Mouse (Mus musculus): ENCODE data around the gene Odf2. TPM values are rescaled to one million over a fixed set of nuclear protein-coding genes. Genes with fewer than 3 reads are reported as not detected.
"Not testable (repeated sequence)": the region's sequence is repeated elsewhere in the genome, so short reads cannot be mapped to it uniquely, and the experiment has no call there.

Gene Odf2
- polyA plus RNA-seq, 1 experiment from 2014 or later = 89.2 TPM

DNA sequence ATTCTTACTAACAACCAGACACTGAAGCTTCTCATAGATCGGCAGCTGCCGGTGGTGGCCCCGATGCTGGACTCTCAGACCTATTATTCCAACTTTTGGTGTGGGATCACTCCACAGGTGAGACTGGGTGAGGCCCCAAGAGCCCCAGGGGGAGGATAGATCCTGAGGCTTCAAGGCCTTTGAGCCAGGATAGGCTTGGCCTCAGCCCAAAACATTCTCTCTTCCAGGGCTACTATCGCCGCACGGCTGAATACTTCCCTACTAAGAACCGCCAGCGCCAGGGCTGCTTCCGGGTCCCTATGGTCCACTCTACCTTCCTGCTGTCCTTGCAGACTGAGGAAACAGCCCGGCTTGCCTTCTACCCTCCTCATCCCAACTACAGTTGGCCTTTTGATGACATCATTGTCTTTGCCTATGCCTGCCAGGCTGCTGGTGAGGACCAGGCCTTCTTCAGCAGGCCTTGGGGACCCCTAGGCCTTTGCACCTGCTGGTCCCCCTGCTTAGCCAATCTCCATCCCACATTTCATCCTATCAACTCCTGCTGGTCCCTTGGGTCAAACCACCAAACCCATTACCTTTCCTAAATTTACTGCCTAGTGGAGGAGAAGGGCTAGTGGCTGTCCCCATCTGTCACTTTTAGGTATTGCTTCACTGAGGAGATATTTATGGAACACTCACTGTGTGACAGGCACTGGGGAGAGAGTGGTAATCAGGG, 16.3 kb upstream of the Odf2 start:
- 91% methylated on average over 10 of the region's 10 CpGs for WGBS
- Histone ChIP-seq H3K4me2 (replicated peaks) (no peak overlapping the region), H3K36me3 (no peaks in the 10 kb centered on the region), H3K27ac (no peak overlapping the region), H3K27me3 (no peaks in the 10 kb centered on the region), H3K9ac (no peak overlapping the region), H3K4me3 (no peak overlapping the region), H3K4me1 (peaks cover 8% of the 10 kb centered on the region), H3K9me3 (no peaks in the 10 kb centered on the region)
- no peak for ATAC-seq (ENCODE audit: insufficient number of reproducible peaks, insufficient read depth, low FRiP score, low TSS enrichment)

DNA sequence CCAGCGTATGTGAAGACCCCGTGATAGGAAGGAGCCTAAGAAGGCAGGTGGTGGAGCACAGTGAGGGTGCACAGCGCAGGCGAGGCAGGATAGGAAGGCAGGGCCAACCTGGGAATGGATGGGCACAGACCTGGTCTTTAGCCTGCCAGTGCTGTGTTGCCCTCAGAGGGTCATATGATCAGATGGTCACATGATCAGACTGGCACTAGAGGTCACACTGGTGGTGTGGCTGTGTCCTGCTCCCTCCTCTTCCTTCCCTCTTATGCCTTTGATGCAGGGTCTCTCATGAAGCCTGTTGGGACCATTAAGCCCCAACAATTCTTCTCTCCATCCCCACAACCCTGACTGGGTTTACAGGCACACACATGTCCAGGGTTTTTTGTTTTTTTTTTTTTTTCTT, 15.2 kb upstream of the Odf2 start:
- H3K9ac ChIP-seq = no peak overlapping the region
- H3K27me3 ChIP-seq = no peaks in the 10 kb centered on the region
- no peak overlapping the region for H3K4me2 ChIP-seq (replicated peaks)
- no peak overlapping the region for H3K27ac ChIP-seq
- no peaks in the 10 kb centered on the region for H3K36me3 ChIP-seq
- 85% methylated on average over 4 of the region's 4 CpGs for WGBS
- no peak for ATAC-seq (ENCODE audit: insufficient number of reproducible peaks, insufficient read depth, low FRiP score, low TSS enrichment)
- no peaks in the 10 kb centered on the region for H3K9me3 ChIP-seq
- H3K4me3 ChIP-seq = no peak overlapping the region
- H3K4me1 ChIP-seq = peaks cover 8% of the 10 kb centered on the region

DNA sequence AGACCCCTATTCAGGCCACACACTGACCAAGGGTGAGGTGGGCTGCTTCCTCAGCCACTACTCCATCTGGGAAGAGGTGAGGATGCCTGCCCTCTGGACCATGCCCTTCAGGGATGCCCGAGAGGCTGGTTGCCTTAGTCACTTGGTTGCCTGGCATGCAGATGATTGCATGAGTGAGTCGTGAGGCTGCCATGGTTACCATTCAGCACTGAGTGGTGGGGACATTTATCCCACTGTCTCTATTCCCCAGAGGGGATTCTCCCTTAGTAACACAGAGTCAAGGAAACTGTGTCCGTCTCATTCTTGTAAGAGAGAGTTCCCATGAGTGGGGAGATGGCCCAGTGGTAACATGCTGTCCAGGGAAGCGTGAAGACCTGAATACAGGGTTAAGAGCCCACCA, 11.0 kb upstream of the Odf2 start:
- Histone ChIP-seq H3K27ac (no peak overlapping the region), H3K9me3 (no peaks in the 10 kb centered on the region), H3K36me3 (0 out of 2 replicates have a peak, but pooled peaks cover 5% of the 10 kb centered on the region), H3K9ac (no peak overlapping the region), H3K4me1 (no peaks in the 10 kb centered on the region), H3K4me2 (replicated peaks) (no peak overlapping the region), H3K4me3 (no peak overlapping the region), H3K27me3 (no peaks in the 10 kb centered on the region)
- ATAC-seq (ENCODE audit: insufficient number of reproducible peaks, insufficient read depth, low FRiP score, low TSS enrichment) = no peak
- 82% methylated on average over 4 of the region's 4 CpGs for WGBS

DNA sequence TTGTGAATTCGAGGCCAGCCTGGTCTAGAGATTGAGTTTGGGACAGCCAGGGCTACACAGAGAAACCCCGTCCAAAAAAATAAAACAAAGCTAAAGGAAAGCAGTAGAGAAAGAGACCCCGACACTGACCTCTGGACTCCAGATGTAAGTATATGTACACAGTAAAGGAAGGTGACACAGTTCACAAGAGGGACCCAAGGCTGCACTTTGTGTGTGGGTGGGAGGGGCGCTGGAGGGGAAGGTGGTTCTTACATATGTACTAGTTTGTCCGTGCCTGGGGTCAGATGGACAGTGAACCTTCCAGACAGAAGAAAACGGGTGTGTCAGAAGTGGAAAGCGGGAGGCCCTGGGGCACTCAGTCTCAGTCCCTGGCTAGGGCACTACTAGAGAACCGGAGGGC, 9.8 kb upstream of the Odf2 start:
- H3K4me2 ChIP-seq (replicated peaks) = no peak overlapping the region
- H3K9ac ChIP-seq = no peak overlapping the region
- no peak for ATAC-seq (ENCODE audit: insufficient number of reproducible peaks, insufficient read depth, low FRiP score, low TSS enrichment)
- WGBS = 71% methylated on average over 8 of the region's 8 CpGs
- H3K4me1 ChIP-seq = no peaks in the 10 kb centered on the region
- no peak overlapping the region for H3K27ac ChIP-seq
- no peak overlapping the region for H3K4me3 ChIP-seq
- no peaks in the 10 kb centered on the region for H3K9me3 ChIP-seq
- no peaks in the 10 kb centered on the region for H3K27me3 ChIP-seq
- 0 out of 2 replicates have a peak, but pooled peaks cover 5% of the 10 kb centered on the region for H3K36me3 ChIP-seq

DNA sequence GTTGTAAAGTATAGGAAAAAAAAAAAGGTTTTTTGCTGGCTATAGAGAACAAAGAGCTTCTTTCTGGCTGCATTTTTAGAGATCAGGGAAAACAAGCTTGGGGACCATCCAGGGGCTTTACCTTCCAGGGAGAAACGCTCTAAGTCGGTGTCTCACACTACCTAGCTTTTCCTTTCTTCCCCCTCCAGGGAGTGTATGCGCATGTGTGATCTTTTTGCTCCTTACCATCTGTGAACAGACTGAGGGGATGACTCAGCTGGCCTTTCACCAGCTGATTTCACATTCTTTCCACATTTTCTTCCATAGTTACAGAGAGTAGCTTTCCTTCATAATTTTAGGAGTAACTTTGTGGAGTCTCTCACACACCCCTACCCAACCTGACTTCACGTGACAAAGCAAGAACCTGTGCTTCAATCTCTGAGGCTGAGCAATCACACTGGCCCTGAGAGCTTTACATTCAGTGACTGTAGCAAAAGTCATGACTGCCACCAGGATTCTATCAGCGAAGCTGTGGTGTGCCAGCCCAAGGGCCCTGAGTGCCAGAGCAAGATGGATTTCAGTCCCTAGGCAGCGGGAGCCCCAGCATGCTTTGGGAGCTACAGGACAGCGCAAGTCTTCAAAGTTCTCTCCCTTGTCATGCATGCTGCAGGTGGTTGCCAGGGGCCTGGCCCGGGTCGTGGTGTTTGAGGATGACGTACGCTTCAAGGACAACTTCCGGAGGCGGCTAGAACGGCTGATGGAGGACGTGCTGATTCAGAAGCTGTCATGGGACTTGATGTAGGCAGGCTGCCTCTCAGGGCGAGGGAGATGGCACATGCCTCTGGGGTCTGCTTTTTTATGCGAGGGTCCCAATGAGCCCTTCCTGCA, 8.8 kb upstream of the Odf2 start:
- Histone ChIP-seq H3K4me2 (replicated peaks) (no peak overlapping the region), H3K36me3 (0 out of 2 replicates have a peak, but pooled peaks cover 5% of the 10 kb centered on the region), H3K4me1 (no peaks in the 10 kb centered on the region), H3K27me3 (no peaks in the 10 kb centered on the region), H3K9me3 (no peaks in the 10 kb centered on the region), H3K27ac (no peak overlapping the region), H3K4me3 (no peak overlapping the region), H3K9ac (no peak overlapping the region; the same call in 1 of the 2 replicates)
- no peak for ATAC-seq (ENCODE audit: insufficient number of reproducible peaks, insufficient read depth, low FRiP score, low TSS enrichment)
- WGBS = 72% methylated on average over 17 of the region's 17 CpGs

DNA sequence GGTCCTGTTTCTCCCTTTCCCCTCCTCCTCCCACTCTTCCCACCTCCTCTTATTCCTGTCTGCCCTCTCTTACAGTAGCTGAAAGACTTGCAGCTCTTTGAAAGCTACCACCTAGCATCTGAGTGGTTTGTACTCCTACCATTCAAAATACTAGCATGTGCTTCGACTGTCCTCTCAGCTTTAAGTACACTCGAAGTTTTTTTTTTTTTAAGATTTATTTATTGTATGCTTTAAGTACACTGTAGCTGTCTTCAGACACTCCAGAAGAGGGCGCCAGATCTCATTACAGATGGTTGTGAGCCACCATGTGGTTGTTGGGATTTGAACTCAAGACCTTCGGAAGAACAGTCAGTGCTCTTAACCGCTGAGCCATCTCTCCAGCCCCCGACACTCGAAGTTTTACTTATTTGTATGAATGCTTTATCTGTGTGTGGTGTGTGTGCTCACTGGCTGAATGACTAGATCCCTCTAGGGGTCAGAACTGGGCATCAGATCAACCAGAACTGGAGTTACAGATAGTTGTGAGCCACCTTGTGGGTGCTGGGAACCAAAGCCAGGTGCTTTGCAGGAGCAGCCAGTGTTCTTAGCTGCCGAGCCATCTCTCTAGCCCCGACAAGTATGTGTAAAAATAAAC, 2.2 kb upstream of the Odf2 start:
- ATAC-seq (ENCODE audit: insufficient number of reproducible peaks, insufficient read depth, low FRiP score, low TSS enrichment); H3K36me3 ChIP-seq; H3K4me2 ChIP-seq (replicated peaks); H3K4me3 ChIP-seq; H3K27ac ChIP-seq; H3K9me3 ChIP-seq; H3K9ac ChIP-seq; H3K27me3 ChIP-seq: not testable (repeated sequence)
- WGBS = 83% methylated on average over 9 of the region's 9 CpGs
- H3K4me1 ChIP-seq = peaks cover 15% of the 10 kb centered on the region

DNA sequence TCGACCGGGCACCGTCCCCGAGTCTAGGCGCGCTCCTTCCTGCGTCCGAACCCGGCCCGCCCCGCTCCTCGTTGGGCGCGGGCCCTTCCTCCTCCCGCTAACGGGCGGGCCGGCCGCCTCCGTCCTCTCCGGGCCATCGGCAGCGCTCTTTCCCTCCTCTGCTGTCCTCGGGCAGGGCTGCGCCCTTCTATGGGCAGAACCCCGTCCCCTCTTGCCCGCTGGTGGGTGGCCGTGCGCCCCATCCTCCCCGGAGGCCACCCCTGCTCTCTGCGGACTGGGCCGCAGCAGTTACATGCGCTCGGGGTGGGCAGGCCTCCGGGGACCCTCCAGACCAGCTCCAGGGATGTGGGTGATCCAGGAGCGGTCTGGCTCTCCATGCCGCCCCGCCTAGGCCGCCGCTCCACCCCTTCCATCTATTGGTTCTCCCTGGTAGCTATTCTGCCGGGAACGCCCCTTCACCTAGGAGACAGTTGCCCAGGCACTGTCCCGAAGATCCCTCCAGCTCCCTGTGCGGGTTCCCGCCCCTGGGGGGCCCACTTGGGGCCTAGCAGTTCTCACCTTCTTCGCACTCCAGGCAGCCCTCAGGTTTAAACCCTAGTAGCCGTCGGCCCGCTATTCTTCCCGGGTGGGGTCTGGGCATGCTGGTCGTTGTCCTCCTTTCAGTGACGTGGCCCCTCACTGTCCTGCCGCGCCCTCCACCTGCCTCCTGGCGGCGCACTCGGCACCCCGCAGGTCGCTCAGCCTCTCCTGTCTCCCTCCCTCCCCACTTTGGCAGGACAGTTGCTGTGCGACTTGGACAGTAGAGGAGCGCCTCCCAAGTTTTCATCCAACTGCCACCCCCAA, 1.2 kb downstream of the Odf2 start:
- ATAC-seq (ENCODE audit: insufficient number of reproducible peaks, insufficient read depth, low FRiP score, low TSS enrichment) = peak; percentile 89
- H3K27me3 ChIP-seq = no peaks in the 10 kb centered on the region
- peak overlapping the region; percentile 86 for H3K27ac ChIP-seq
- H3K9ac ChIP-seq = peak overlapping the region; percentile 91
- H3K4me2 ChIP-seq (replicated peaks) = peak overlapping the region; percentile 92
- H3K36me3 ChIP-seq = peaks cover 32% of the 10 kb centered on the region
- under 1% methylated on average over 59 of the region's 61 CpGs for WGBS
- H3K4me3 ChIP-seq = peak overlapping the region; percentile 97
- no peaks in the 10 kb centered on the region for H3K9me3 ChIP-seq
- peaks cover 15% of the 10 kb centered on the region for H3K4me1 ChIP-seq

DNA sequence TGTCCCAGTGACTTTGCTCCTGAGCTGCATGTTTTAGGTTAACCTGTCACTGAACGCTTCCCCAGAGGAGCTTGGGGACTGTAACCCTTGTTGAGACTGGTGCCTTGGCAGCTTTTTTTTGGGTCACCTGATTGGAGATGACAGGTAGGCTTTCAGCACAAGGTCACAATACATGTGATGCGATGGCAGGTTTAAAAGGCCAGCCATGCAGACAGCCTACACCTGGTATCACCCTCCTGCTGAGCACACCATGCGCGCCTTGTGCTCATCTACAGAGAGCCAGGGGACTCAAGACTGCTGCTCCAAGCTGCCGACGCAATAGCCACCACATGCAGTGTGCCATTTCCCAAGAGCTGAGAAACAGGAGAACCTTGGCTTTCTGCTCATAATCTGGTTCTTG, 2.8 kb downstream of the Odf2 start:
- Histone ChIP-seq H3K36me3 (peaks cover 45% of the 10 kb centered on the region), H3K4me1 (peaks cover 15% of the 10 kb centered on the region), H3K27me3 (no peaks in the 10 kb centered on the region), H3K4me2 (replicated peaks) (no peak overlapping the region), H3K27ac (no peak overlapping the region), H3K4me3 (no peak overlapping the region), H3K9ac (no peak overlapping the region), H3K9me3 (no peaks in the 10 kb centered on the region)
- ATAC-seq (ENCODE audit: insufficient number of reproducible peaks, insufficient read depth, low FRiP score, low TSS enrichment) = no peak
- WGBS = 89% methylated on average over 6 of the region's 6 CpGs

DNA sequence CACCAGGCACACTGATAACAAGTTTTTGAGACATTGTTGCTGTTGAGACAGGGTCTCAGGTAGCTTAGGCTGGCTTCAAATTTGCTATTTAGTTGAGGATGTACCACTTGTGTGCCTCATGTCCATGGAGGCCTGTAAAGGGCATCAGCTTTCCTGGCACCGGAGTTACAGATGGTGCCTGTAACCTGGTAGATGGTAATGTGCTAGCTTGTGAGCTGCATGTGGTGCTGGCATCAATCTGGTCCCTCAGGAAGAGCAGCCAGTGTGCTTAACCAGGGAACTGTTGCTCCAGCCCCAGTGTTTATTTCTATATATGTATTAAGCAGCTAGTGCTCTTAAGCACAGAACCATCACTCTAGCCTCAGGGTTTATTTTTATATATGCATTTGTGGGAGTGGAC, 7.0 kb downstream of the Odf2 start:
- Histone ChIP-seq H3K9me3 (no peaks in the 10 kb centered on the region), H3K4me3 (no peak overlapping the region), H3K9ac (no peak overlapping the region), H3K4me1 (peaks cover 4% of the 10 kb centered on the region), H3K4me2 (replicated peaks) (no peak overlapping the region), H3K27me3 (no peaks in the 10 kb centered on the region), H3K27ac (no peak overlapping the region), H3K36me3 (peaks cover 87% of the 10 kb centered on the region)
- 91% methylated on average over 1 of the region's 1 CpGs for WGBS
- ATAC-seq (ENCODE audit: insufficient number of reproducible peaks, insufficient read depth, low FRiP score, low TSS enrichment) = no peak

DNA sequence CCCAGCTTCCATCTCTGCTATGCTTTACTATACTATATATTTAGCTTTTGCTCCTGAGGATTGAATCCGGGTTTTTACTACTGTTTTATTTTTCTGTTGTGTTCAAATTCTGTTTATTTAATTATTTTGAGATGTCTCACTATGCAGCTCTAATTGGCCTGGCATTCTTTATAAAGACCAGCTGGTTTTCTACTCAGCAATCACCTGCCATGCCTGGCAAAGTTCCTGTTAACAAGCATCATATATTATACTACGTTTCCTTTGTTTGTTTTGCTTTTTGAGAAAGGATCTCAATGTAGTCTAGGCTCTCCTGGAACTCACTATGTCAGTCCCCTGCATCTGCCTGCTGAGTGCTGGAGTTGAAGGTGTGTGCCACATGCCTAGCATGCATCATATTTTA, 8.3 kb downstream of the Odf2 start:
- H3K4me3 ChIP-seq = no peak overlapping the region
- no peaks in the 10 kb centered on the region for H3K9me3 ChIP-seq
- no peaks in the 10 kb centered on the region for H3K27me3 ChIP-seq
- no peaks in the 10 kb centered on the region for H3K4me1 ChIP-seq
- no peak for ATAC-seq (ENCODE audit: insufficient number of reproducible peaks, insufficient read depth, low FRiP score, low TSS enrichment)
- H3K4me2 ChIP-seq (replicated peaks) = no peak overlapping the region
- H3K9ac ChIP-seq = no peak overlapping the region
- WGBS = 84% methylated on average over 2 of the region's 2 CpGs
- no peak overlapping the region for H3K27ac ChIP-seq
- peaks cover 95% of the 10 kb centered on the region for H3K36me3 ChIP-seq

DNA sequence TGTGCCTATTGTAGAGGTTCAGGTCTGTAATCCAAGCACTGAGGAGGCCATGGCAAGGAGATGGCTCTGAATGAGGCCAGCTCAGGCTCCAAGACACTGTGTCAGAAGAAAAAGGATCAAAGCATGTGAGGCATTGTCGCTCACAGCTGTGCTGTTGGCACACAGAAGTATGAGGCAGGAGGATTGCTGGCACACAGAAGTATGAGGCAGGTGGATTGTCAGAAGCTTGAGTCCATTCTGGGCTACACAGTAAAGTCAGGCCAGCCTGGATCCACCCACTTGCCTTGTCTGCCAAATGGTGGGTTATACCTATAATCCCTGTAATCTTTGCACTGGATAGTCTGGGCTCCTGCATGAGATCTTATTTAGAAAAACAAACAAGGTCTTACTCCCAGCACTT, 9.1 kb downstream of the Odf2 start:
- Histone ChIP-seq H3K27ac (no peak overlapping the region), H3K9me3 (no peaks in the 10 kb centered on the region), H3K4me3 (no peak overlapping the region), H3K4me2 (replicated peaks) (no peak overlapping the region), H3K4me1 (no peaks in the 10 kb centered on the region), H3K36me3 (peaks cover 95% of the 10 kb centered on the region), H3K27me3 (no peaks in the 10 kb centered on the region), H3K9ac (no peak overlapping the region)
- WGBS = 86% methylated on average over 1 of the region's 1 CpGs
- no peak for ATAC-seq (ENCODE audit: insufficient number of reproducible peaks, insufficient read depth, low FRiP score, low TSS enrichment)

Data from embryonic facial prominence, embryonic 12.5 days (tissue).